Mouse (Mus musculus) hindbrain, embryonic 15.5 days (tissue): ENCODE results near the gene Faap20. TPM values are rescaled to one million over a fixed set of nuclear protein-coding genes. Genes with fewer than 3 reads are reported as not detected.

Experiments used
- ATAC-seq: fragments of 200-750 bp; cut with Nextera tagmentation; 2 replicates; pipeline ENCODE4 v1.8.0; 2017; ENCODE audit warnings: low read depth, moderate number of reproducible peaks, moderate TSS enrichment; ENCODE audit not compliant: low FRiP score
- H3K27ac ChIP-seq: fragments of 300-500 bp; sonication (generic); replicated peaks from 2 replicates; pipeline ENCODE4 v1.5.1; 2015; ENCODE audit warnings: mild to moderate bottlenecking, inconsistent platforms
- H3K27me3 ChIP-seq: fragments of 300-500 bp; sonication (generic); 2 replicates; pipeline ENCODE4 v1.6.1; 2015; ENCODE audit warnings: control low read depth, inconsistent platforms
- H3K36me3 ChIP-seq: fragments of 300-500 bp; sonication (generic); 2 replicates; pipeline ENCODE4 v1.6.1; 2015; ENCODE audit warnings: control low read depth, inconsistent platforms
- H3K4me1 ChIP-seq: fragments of 300-500 bp; sonication (generic); replicated peaks from 2 replicates; pipeline ENCODE4 v1.6.1; 2015; ENCODE audit warnings: control low read depth, inconsistent platforms
- H3K4me2 ChIP-seq: fragments of 300-500 bp; sonication (generic); 2 replicates; pipeline ENCODE4 v1.6.1; 2015; ENCODE audit warnings: moderate library complexity, mild to moderate bottlenecking, inconsistent platforms
- H3K4me3 ChIP-seq: fragments of 300-500 bp; sonication (generic); 2 replicates; pipeline ENCODE4 v1.5.1; 2015; ENCODE audit warnings: mild to moderate bottlenecking, inconsistent platforms
- H3K9ac ChIP-seq: fragments of 300-500 bp; sonication (generic); 2 replicates; pipeline ENCODE4 v1.6.1; 2015; ENCODE audit warnings: inconsistent platforms
- H3K9me3 ChIP-seq: fragments of 300-500 bp; sonication (generic); 2 replicates; pipeline ENCODE4 v1.6.1; 2016; ENCODE audit warnings: control low read depth, inconsistent platforms
- WGBS: fragments of 180-500 bp; shearing (Covaris S2); methylation state at CpG from one replicate; pipeline ENCODE4 v1.1.7; 2015; 5-methylcytosine and 5-hydroxymethylcytosine counted together
- polyA plus RNA-seq: library from polyadenylated mRNA; unstranded; fragments of >200 nt; fragmentation: Nextera tagmentation; extraction: Ambion mirVana; gene quantifications from 2 replicates; pipeline ENCODE4 v1.2.1, GENCODE M21; 2015

The Faap20 gene
- polyA plus RNA-seq, 1 experiment from 2014 or later: 75.7 TPM

DNA sequence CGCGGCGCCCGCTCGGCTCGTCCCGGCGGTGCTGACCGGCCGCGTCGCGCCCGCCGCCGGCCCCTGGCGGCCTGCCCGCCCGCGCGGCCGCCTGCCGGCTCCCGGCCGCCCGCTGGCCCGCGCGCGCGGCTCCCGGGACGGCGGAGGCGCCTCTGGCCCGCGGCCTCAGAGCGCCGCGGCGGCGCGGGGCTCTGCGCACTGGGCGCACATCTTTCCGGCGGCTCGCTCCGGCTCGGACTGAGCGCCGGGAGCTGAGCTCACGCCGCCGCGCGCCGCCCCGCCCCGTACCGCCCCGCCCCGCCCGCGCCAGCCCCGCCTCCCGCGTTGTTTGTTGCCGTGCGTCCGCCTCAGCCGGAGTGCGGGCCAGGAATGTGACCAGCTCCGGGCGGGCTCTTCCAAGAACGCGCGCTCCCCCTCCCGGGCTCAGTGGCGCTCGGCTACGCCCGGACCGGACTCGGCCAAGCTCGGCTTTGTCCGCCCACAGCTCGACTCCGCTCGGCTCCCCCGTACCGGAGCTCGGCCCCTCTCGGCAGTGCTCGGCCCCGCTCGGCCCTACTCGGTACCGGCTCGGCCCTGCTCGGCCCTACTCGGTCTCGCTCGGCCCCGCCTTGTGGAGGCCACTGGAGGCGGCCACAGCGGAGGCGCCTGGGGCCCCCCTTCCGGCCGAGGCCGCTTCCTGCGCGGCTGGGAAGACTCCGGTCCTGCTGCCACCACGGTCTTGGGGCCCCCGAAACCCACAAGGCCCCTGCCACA is 26.6 kb upstream of the Faap20 start:
- peak; percentile 99 for ATAC-seq
- WGBS: 1% methylated on average over 56 of the region's 116 CpGs
- Histone ChIP-seq H3K27ac (peak overlapping the region; percentile 97), H3K27me3 (no peaks in the 10 kb centered on the region), H3K9ac (peak overlapping the region; percentile 90), H3K4me1 (peaks cover 43% of the 10 kb centered on the region), H3K4me2 (peak overlapping the region; percentile 94), H3K9me3 (no peaks in the 10 kb centered on the region), H3K4me3 (peak overlapping the region; percentile 85), H3K36me3 (no peaks in the 10 kb centered on the region)

- Histone ChIP-seq H3K4me3 (peak overlapping the region; percentile 85), H3K4me2 (peak overlapping the region; percentile 94), H3K27ac (peak overlapping the region; percentile 97), H3K4me1 (peaks cover 35% of the 10 kb centered on the region), H3K9me3 (no peaks in the 10 kb centered on the region), H3K9ac (peak overlapping the region; percentile 76), H3K27me3 (no peaks in the 10 kb centered on the region), H3K36me3 (no peaks in the 10 kb centered on the region)
- 34% methylated on average over 20 of the region's 20 CpGs for WGBS
- ATAC-seq: no peak
Measured at GRCm38 (mm10) chr4:155223594-155224528, 25.7 kb upstream of the Faap20 start.

DNA sequence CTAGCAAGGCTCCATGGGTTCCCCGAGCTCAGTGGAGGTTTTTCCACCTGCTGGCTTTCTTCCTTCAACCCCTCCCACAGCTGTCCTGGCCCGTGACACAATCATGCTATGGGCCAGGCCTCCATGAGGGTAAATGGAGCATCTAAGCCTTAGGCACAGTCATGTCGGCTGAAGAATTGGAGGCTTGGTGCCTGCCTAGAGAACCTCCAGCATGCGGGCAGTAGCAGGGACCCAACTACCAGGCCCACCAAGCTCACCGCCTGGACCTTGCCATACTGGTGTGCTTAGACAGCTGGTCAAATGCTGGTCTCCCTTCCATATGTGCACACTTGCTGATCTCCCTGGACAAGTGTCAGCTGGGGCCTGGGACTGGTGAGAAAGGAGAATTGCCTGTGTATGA is 23.7 kb upstream of the Faap20 start:
- Histone ChIP-seq H3K9me3 (no peaks in the 10 kb centered on the region), H3K36me3 (no peaks in the 10 kb centered on the region), H3K9ac (no peak overlapping the region), H3K27me3 (no peaks in the 10 kb centered on the region), H3K4me2 (no peak overlapping the region), H3K4me1 (peaks cover 14% of the 10 kb centered on the region), H3K4me3 (no peak overlapping the region), H3K27ac (no peak overlapping the region)
- 75% methylated on average over 5 of the region's 5 CpGs for WGBS
- no peak for ATAC-seq

- no peak overlapping the region for H3K9ac ChIP-seq
- H3K4me3 ChIP-seq: no peak overlapping the region
- no peaks in the 10 kb centered on the region for H3K9me3 ChIP-seq
- H3K27ac ChIP-seq: no peak overlapping the region
- H3K27me3 ChIP-seq: no peaks in the 10 kb centered on the region
- peaks cover 6% of the 10 kb centered on the region for H3K4me1 ChIP-seq
- ATAC-seq: no peak
- 85% methylated on average over 4 of the region's 4 CpGs for WGBS
- no peak overlapping the region for H3K4me2 ChIP-seq
- no peaks in the 10 kb centered on the region for H3K36me3 ChIP-seq
Measured at GRCm38 (mm10) chr4:155227986-155228385, 21.6 kb upstream of the Faap20 start.

DNA sequence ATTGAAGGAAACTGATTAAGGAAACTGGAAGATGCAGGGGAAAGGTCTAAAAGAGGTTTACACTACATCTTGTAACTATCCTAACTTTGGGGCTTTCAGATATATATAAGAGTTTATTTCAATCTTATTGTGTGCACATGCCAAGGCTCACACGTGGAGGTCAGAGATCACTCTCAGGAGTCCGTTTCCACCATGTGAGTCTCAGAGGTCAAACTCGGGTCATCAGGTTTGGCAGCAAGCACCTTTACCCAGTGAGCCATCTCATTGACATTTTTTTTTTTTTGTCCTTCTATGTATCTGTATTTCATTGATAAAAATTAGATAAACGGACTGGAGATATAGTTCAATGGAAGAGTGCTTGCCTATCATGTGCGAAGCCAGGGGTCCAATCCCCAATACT is 21.1 kb upstream of the Faap20 start:
- peaks cover 8% of the 10 kb centered on the region for H3K4me1 ChIP-seq
- H3K27me3 ChIP-seq: no peaks in the 10 kb centered on the region
- 84% methylated on average over 5 of the region's 5 CpGs for WGBS
- no peak overlapping the region for H3K9ac ChIP-seq
- H3K9me3 ChIP-seq: no peaks in the 10 kb centered on the region
- no peak overlapping the region for H3K4me3 ChIP-seq
- H3K27ac ChIP-seq: no peak overlapping the region
- ATAC-seq: no peak
- no peaks in the 10 kb centered on the region for H3K36me3 ChIP-seq
- no peak overlapping the region for H3K4me2 ChIP-seq

DNA sequence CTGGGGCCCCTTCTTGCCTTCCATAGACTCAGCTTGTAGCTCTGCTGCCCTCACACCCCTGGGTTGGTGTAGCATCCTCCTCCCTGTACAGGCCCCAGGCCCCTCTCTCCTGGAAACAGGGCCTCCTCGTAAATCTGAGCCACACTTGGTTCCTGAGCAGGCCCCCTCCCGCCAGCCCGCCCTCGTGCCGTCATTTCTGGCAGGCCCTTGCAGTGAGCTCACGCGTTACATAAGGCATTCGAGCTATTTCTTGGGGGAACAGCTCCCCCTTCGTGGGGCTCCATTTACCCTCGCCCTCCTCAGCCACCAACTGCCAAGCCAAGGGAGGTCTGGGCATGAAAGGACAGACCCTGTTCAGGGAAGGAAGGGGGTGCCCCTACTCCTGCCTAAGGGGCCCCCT is 15.7 kb upstream of the Faap20 start:
- WGBS: 24% methylated on average over 10 of the region's 10 CpGs
- H3K4me3 ChIP-seq: no peak overlapping the region
- H3K27ac ChIP-seq: peak overlapping the region; percentile 91
- H3K4me2 ChIP-seq: no peak overlapping the region
- ATAC-seq: peak; percentile 32; the same call in 1 of the 2 replicates
- H3K4me1 ChIP-seq: peaks cover 46% of the 10 kb centered on the region
- H3K9ac ChIP-seq: no peak overlapping the region
- no peaks in the 10 kb centered on the region for H3K36me3 ChIP-seq
- no peaks in the 10 kb centered on the region for H3K27me3 ChIP-seq
- H3K9me3 ChIP-seq: no peaks in the 10 kb centered on the region

DNA sequence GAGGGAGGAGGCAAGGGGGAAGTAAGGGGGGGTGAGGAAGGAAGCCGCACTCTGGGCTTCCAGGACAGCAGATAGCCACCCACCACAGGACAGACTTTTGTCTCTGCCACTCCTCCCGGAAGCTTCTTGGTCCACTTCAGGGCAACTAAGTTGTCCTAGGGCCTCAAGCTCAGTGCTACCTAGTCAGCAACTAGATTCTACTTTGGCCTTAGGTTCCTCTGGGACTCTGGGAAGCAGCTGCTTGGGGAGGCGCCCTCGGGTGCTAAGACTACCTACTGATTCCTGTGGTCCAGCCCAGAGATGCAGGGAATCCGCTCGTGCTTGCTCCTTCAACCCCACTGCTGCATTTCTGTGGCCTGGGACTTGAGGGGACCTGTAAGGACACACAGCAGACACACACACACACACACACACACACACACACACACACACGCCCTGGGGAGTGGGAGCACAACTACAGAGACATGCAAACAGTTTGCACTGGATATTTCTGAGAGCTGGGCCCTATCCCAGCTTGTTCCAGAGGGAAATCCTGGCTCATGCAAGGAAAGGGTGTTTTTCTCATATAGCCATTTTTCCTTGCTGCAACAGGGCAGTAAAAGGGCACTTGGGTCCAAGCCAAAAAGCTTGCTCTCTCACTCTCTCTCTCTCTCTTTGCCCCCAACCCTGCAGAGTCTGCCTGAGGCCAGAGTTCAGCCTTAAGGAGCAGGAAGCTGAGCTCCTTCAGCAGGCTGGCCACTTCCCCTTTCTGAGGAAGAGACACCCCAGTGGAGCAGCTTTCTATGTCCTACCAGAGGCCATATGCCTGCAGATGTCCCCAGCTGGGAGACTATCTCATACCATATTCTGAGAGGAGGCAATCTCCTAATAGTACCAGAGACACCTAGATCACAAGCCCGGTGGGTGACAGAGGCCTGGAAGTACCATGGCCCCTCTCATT is 15.0 kb upstream of the Faap20 start:
- no peak overlapping the region for H3K9ac ChIP-seq
- peaks cover 46% of the 10 kb centered on the region for H3K4me1 ChIP-seq
- H3K27ac ChIP-seq: peak overlapping the region; percentile 91
- H3K27me3 ChIP-seq: no peaks in the 10 kb centered on the region
- peak overlapping the region; percentile 44 for H3K4me2 ChIP-seq
- H3K9me3 ChIP-seq: no peaks in the 10 kb centered on the region
- 64% methylated on average over 8 of the region's 8 CpGs for WGBS
- no peak for ATAC-seq
- no peaks in the 10 kb centered on the region for H3K36me3 ChIP-seq
- H3K4me3 ChIP-seq: no peak overlapping the region

DNA sequence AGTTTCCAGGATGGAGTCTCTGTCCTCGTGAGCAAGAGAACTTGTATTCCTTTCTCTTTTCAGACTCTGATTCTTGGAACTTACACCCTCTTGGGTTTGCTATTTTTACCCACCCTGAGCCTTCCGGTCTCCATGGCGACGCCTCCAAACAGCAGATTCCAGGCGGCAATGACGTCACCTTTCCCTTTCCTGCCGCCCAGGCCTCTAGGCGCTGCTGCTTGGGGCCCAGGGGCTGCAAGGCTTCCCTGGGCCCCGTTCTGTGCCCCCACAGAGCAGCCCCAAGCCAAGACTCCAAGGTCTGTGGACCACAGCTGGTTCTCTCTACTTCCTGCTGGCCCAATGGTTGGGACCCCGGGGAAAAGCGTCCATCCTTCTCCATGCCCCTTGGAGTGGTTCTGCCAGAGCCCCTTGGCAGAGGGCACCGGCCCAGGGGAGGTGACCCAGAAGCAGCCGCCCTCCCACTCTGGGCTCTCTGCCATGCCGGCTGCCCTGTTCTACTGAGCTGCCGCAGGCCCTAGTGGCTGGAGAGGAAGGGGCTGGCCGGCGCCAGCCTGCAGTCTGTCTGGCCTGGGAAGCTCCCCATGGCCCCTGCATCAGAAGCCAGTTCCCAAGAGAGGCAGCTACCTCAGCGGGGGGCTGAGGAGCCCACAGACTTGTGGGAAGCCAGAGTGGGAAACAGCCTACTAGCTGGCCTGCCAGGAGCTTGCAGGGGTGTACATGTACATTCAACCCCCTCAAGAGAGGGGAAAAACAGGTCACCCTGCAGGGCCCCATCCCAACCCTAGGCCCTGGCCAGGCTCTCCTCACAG is 14.1 kb upstream of the Faap20 start:
- Histone ChIP-seq H3K4me3 (peak overlapping the region; percentile 12), H3K27me3 (no peaks in the 10 kb centered on the region), H3K9ac (peak overlapping the region; percentile 27), H3K4me2 (peak overlapping the region; percentile 44), H3K27ac (peak overlapping the region; percentile 91), H3K4me1 (peaks cover 46% of the 10 kb centered on the region), H3K9me3 (no peaks in the 10 kb centered on the region), H3K36me3 (no peaks in the 10 kb centered on the region)
- ATAC-seq: peak; percentile 90
- WGBS: 12% methylated on average over 16 of the region's 18 CpGs

- WGBS: 75% methylated on average over 12 of the region's 12 CpGs
- Histone ChIP-seq H3K9ac (no peak overlapping the region), H3K4me3 (no peak overlapping the region), H3K36me3 (no peaks in the 10 kb centered on the region), H3K9me3 (no peaks in the 10 kb centered on the region), H3K4me2 (no peak overlapping the region), H3K4me1 (peaks cover 46% of the 10 kb centered on the region), H3K27me3 (no peaks in the 10 kb centered on the region), H3K27ac (peak overlapping the region; percentile 91)
- no peak for ATAC-seq
Measured at GRCm38 (mm10) chr4:155236737-155237385, 12.7 kb upstream of the Faap20 start.

DNA sequence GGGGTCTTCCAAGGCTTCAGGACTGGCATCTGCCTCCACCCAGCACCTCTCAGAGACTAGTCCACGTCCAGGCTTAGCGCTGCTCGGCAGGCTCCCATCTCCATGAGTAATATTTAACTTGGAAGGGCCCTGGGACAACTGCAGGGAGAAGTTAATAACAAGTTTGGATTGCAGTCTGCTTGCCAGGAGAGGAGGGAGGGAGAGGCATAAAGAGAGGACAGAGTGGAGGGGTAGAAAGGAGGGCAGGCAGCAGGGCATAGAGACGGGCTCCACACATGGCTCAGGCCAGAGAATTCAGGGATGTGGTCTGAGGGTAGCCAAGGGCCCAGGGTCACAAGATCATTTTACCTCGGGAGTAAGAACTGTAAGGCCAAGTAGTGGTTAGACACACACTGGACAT is 11.3 kb upstream of the Faap20 start:
- no peaks in the 10 kb centered on the region for H3K9me3 ChIP-seq
- WGBS: 55% methylated on average over 5 of the region's 5 CpGs
- no peaks in the 10 kb centered on the region for H3K36me3 ChIP-seq
- no peak overlapping the region for H3K27ac ChIP-seq
- no peak for ATAC-seq
- no peak overlapping the region for H3K4me2 ChIP-seq
- H3K9ac ChIP-seq: no peak overlapping the region
- H3K4me1 ChIP-seq: peaks cover 44% of the 10 kb centered on the region
- no peak overlapping the region for H3K4me3 ChIP-seq
- H3K27me3 ChIP-seq: no peaks in the 10 kb centered on the region
